Mouse (Mus musculus) CD4-positive, CD25-positive, alpha-beta regulatory T cell, adult 4 months (primary cell): ENCODE data around the gene Pno1. TPM values are rescaled to one million over a fixed set of nuclear protein-coding genes. Genes with fewer than 3 reads are reported as not detected.
"Not testable (repeated sequence)": the region's sequence is repeated elsewhere in the genome, so short reads cannot be mapped to it uniquely, and the experiment has no call there.

Experiments used
- ATAC-seq: one replicate; pipeline ENCODE4 v1.8.0; 2017
- polyA plus RNA-seq, 2 experiments: library from polyadenylated mRNA; unstranded; fragments of 100-300 nt; shearing (Covaris generic); gene quantifications; one replicate each; pipeline ENCODE4 v1.2.1; 2017

The Pno1 gene
- polyA plus RNA-seq: 10 to 100 TPM; 24.1 to 28.6 TPM

DNA sequence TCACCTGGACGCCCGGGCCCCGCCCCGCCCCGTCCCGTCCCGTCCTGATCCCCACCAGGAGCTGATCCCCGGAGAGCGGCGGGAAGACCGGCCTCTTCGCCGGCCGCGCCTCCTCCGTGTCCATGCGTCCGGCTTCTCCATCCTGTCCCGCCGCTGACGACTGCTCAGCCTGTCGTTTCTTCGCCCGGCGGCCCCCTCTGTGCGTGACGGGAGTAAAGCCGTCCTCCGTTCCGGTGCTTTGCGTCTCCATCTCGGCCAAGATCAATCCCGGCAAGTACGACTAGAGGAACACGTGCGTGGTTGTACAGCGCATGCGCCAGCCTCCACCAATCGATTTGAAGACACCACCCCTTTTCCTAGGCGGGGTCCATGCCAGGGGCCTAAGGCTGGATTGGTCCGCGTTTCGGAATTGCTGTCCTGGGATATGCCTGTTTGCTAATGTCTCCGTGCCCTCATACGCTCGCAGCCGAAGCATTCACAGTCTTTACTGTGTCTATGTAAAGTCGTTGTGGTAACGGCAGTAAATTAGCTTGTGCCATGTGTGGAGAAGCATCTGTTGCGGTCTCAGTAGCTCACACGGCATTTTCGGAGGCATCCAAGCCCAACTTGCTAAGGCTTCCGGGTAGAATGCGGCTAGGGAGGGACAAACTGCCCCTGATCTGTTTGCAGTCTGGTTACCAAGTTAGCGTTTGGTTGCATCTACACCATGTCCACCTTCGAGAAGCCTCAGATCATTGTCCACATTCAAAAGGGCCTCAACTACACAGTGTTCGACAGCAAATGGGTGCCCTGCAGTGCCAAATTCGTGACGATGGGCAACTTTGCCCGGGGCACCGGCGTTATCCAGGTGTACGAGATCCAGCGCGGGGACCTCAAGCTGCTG, at the start of gene Pno1:
Pno1 (minus strand) TSS at position 311 of the 883 bp plus-strand sequence.
- peak; percentile 91 for ATAC-seq

DNA sequence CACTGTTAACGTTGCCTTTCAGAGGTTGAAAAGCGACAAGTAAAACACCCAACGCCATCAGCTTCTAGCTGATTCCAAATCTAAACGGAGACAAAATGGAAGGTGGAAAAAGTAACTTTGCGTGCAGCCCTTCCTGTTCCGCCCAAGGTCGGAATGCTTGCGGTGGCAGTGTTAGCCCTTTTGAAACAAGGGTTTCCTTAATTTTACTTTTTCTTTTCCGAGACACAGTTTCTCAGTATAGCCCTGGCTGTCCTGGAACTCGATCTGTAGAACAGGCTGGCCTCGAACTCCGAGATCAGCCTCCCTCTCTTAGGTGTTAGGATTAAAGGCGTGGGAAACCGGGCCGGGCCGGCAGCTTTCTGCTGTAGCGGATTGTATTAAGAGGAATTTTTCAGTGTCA, 46.5 kb upstream of the Pno1 start:
- ATAC-seq: peak; percentile 74

DNA sequence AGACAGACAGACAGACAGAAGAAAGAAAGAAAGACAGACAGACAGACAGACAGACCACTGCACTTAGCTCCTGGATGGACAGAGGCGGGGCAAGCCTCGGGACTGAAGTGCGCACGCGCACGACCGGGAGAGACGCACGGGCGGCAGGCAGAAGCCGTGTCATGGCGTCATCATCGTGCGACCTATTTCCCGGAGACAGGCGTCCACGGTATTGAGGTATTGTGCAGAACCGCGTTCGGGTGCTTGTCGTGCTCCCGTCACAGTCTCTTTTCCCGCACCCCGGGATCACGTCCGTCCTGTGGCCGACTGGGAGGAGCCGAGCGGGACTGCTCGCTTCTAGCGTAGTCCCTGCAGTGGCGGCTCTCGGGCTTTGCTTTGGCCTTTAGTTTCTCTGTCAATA, 46.1 kb upstream of the Pno1 start, which contains the start of gene C1d:
C1d (plus strand) TSS at position 137 of the 400 bp plus-strand sequence.
- peak; percentile 81 for ATAC-seq

DNA sequence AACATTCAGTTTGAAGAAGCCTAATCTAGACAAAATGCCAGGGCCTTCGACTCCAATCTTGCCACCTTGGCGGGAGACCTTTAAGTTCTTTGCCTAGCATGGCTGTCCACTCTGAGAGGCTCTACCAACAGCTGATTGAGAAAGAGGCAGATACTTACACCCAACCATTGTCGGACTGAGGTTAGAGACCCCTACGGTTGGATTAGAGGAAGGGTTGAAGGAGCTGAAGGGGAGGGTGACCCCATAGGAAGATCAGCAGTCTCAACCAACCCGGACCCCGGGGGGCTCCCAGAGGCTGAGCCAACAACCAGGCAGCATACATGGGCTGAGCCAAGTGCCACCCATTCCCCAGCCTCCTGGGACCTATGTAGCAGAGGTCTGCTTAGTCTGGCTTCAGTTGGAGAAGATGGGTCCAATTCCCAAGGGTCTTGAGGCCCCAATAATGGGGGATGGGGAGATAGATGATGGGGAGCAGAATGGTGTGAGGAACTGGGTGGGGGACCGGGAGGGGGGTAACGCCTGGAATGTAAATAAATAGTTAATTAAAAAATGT, 45.5 kb upstream of the Pno1 start:
- ATAC-seq: no peak

DNA sequence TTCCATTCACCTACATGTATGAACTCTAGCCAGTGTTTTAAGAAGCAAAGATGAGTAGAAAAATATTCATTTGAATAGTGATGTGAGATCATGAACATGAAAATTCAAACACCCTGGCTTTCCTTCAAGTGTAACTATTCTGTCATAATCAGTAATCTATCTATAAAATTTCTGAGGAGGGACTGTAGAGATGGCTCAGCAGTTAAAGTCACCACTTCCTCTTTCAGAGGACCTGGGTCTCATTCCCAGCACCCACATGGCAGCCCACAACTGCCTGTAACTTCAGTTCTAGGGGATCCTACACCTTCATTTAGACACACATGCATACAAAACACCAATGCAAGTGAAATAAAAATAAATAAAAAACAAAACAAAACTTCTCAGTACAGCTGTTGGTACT, 37.3 kb upstream of the Pno1 start:
- ATAC-seq: no peak

DNA sequence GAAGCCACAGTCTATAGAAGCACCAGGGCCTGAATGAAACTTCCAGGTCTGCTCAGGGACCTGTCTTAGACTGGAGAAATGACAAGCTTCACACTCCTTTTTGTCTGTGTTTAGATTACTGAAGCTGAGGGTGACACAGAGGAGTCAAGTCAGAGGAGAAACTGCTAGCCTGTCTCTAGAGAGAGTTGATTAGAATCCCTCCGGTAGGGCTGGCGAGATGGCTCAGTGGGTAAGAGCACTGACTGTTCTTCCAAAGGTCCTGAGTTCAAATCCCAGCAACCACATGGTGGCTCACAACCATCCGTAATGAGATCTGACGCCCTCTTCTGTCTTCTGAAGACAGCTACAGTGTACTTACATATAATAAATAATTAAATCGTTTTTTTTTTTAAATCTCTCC, 27.2 kb upstream of the Pno1 start:
- not testable (repeated sequence) for ATAC-seq

DNA sequence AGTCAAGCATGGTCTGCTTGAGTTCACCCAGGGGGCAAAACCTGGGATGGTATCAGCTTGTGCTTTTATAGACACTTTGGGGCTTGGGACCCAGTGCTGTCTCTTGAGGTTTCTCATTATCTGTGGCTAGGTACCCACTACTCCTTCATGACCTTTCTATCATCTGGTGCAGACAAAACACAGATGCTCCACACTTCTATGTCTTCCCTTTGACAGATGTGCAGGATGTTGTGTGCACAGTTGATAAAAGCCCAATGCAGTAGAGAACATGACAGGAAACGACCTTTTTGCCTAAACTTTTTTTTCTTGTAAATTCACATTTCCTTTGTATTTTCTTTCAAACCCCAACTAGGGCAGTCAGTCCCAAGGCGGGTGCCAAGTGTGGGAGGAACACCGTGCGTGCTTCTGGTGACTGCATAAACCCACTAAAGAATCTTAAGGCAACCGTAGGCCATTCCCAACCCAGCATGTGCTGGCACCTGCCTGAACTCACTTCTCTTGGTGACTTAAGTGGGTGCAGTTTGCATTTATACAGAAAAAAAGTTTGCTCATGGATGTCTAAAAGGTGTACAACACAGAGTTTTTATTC, 25.2 kb upstream of the Pno1 start:
- peak; percentile 68 for ATAC-seq

DNA sequence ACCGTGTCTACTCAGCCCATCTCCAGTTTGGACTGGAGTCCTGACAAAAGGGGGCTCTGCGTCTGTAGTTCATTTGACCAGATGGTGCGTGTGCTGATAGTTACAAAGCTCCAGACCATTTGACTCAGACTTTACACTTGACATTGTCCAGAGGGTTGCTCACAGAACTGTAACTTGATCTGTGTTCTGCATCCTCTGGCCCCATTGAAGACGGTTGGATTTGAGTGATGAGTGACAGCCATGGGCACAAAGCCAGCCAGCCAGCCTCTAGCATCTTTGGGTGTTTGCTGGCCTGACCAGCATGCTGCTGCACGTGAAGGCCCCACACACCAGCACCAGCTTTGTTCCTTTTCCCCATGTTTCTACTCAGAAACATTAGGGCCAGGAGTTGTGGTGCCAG, 21.4 kb upstream of the Pno1 start:
- no peak for ATAC-seq

DNA sequence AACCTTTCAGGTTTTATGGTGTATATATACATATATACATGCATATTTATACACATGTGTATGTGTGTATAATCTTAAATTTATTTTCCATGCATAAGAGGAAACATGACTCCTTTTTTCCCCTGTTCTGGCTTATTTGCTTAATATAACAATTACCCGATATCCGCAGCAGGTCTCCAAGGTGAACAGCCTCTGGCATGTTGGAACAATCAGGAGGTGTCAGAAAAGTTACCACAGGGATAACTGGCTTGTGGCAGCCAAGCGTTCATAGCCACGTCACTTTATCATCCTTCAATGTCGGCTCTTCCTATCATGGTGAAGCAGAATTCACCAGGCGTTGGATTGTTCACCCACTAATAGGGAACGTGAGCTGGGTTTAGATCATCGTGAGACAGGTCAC, 9.8 kb upstream of the Pno1 start:
- no peak for ATAC-seq

DNA sequence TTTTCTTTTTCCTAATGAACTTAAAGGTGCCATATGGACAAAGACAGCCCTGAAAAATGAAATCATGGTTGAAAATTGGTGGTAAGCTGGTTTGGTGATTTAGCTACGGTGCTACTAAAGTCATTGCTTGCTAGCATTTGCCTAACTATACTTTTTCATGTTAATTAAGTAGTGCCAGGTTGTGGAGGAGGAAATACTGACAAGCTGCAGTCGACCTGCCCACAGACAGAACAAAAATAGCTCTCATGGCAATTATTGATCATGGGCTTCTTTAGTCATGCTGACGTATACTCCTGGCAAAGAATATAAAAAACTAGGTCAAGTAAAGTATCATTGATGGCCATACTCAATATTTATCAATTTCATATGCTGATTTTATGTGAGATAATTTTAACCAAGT, 4.1 kb upstream of the Pno1 start:
- no peak for ATAC-seq

DNA sequence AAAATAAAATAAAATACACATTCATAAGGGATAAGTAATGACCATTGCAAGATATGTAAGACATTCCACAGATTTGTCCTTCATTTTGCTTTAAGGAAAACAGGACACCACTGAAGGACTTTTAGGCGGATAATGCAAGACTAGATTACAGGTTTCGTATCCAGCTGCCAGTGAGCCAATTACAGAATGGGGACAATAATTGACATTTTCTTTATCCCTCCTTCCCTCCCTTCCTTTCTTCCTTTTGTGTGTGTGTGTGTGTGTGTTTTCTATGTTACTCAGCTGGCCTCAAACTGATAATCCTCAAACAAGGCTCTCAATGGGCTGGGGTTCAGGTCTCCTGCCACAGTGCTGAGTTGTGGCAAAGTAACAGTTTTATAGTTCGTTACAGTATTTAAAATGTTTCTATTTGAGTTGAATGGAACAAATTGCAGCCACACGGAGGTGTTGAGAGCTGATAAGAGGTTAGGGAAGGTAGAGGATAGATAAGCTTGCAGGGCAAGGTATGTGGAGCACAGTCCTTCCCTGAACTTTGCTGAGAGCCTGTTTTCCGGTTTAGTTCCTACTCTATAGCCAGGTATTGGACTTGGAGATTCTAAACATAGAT, 1.6 kb upstream of the Pno1 start:
- no peak for ATAC-seq

DNA sequence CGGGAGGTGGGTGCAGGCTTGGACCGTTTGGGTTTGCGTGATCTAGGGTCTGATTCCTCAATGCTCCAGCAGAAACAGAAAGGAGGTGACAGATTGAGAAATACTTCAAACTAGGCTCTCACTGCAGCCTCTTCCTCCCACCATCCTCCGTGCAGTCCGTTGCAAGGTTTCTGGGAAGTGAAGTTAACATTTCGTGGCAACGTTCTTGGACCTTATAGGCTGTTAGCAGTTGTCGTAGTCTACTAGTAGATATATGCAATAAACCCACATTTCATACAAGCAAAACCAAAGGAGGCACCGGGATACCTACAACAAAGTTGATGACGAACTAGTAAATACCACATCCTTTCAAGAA, 750 bp upstream of the Pno1 start:
- peak; percentile 12 for ATAC-seq

DNA sequence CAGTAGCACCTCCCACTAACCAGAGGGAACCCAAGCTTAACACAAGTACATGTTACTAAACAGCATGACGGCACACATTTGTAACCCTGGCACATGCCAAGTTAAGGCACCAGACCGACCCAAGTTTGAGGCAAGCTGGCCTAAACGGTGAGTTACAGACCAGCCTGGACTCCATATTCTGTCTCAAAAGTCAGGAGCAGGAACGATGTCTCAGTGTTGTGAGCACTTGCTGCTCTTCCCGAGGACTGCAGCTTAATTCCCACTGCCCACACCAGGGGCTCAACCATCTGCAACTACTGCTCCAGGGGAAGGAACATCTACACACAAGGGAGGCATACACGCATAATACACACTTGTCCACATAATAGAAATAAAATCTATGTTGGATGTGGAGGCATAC, 8.9 kb downstream of the Pno1 start:
- no peak for ATAC-seq

DNA sequence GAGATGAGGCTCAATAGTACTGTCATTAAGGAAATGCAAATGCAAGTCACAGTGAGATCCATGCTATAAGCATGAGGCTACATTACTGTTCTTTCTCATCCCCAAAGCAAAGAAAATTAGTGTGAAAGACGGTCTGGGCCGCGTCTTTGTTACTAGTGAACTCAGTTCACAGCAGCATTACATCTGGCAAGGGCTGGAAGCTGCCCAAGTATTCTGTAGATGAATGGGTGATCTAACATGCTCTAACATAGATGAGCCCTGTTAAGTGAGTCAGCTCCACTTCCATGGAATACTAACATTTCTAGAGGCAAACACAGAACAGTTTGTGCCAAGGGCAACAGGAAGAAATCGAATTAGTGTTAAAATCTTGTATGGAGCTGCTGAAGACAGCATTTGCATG, 10.4 kb downstream of the Pno1 start:
- ATAC-seq: no peak

DNA sequence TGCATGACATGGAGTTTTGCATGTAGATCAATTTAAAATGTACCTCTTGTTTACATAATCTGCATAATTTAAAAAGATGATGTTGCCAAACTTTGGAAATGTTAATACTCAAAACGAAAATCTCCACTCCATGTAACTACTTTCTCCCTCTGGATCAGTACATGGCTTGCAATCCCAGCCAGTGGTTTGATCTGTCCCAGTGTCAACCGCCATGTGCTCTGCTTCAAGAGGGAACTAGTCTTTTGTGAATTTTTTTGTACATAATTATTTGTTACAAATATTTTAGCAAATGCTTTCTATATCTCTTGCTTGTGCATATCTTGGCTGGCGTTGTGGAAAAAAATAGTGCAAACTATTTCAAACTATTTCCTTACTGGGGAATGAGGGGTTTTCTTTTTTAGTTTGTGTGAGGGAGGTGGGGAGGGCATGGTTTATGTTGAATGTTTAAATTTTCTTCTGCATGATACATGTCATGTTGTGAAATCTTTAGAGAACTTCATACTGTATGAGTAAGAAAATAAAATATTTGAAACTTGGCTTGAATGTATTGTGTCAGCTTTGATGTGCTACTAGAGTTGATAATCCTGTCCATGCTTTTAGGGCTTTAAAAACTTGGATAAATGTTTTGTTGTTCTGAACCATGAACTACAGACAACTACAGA, 11.4 kb downstream of the Pno1 start:
- ATAC-seq: no peak

DNA sequence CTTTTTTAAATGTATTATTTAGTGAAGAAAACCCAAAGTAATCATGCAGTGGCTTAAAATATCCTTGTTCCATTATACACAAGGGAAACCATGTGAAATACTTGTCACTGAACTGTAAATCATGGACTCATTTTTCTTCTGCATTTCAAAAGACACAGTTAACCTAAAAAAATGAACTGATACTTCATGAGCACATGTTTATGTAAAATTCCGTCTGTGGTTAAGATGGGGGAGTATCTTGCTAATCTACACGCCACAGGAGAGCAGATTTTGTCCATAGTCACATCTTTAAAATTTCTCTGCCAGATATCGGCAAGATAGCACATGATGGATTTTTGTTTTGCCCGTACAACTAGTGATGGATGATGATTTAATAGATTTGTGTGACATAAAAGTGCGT, 12.2 kb downstream of the Pno1 start:
- no peak for ATAC-seq

DNA sequence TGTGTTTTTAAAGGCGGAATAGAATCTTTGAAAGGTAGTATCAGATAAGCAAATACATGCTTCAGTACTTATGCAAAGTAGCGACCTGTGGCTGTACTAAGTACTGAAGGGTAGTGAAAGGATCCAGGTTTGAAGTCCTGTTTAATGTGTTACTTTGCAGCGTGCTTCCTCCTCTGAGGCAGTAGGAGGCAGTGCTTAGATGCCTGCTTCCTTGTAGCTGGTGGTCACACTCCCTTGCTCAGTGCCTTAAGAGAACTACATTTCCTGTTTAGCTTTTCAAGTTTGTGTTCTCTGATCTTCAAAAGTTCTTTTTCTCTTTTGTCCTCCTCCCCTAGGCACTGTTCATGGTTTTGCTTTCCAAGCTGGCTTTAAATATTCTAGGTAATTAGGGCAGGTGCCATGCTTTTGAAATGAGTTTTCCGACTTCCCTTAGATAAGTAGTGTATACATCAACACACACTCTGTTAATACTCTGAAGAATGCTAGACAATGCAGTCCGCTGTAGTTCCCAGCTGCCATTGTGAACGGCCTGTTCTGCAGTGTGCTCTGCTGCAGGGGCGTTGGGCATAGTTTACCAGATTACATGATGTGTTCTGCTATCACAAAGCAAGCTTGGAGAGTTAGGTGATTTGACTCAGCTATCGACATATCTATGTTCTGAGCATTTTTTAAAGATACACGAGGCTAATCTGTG, 19.1 kb downstream of the Pno1 start:
- ATAC-seq: peak; percentile 92

DNA sequence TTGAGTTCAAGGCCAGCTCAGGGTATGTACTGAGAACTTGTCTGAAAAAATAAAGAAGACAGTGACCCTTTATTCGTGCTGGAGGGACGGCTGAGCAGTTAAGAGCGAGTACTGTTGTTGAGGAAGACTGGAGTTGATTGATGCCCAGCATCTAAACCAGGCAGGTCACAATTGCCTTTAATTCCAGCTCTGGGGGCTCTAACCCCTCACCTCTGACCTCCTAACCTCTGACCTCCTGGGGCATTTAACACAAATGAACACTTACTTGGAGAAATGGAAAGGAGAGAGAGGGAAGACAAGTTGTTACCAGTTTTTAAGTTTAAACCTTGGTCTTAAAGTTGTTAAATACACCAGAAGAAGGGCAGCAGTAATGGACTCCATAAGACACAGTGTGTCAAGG, 22.6 kb downstream of the Pno1 start:
- ATAC-seq: no peak

DNA sequence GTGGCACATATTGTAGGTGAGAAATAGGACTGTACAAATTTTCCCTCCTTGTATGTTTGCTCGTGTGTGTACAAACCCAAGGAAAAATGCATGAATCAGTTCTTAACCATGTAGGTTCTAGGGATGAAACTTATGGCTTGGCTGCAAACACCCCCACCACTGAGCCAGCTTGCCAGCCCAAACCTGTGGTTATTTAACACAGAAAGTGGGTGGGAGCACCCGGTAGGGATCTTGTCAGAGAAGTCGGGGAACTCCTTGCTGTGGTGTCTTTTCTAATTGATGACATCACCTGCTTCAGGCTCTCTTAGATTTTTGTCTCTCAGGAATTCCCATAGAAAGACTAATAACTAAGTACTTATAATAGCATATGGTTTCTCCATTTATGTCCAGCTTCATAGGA, 23.7 kb downstream of the Pno1 start:
- ATAC-seq: no peak

DNA sequence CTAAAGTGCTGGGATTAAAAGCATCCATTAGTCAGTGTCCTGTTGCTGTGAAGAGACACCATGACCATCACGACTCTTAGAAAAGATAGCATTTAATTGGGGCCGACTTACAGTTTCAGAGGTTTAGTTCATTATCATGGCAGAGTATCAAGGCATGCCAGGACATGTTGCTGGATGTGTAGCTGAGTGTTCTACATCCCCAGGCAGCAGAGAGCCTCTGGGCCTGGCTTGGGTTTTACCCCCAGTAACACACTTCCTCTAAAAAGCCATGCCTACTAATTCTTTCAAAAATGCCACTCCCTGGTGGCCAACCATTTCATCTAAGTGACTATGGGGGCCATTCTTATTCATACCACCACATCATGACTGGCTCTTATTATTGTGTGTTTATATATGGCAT, 28.2 kb downstream of the Pno1 start:
- no peak for ATAC-seq

DNA sequence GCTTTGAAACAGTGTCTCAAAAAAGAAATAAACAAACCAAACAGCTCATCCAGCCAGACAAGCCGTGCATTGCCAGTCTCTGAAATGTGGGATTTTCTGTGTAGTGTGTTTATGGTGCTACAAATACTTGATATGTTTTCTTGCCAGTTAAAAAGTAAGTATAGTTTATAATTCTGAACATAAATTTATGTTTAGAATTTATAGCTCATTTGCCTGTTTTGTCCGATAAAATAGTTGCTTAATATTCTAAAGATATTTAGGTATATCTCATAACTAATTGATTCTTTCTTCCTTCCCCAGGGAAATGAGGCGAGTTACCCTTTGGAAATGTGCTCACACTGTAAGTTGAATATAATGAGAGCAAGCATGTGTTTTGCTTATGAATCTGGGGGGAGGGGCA, 29.6 kb downstream of the Pno1 start, which contains the start of gene Wdr92:
Wdr92 (plus strand) TSS at position 301 of the 400 bp plus-strand sequence.
- no peak for ATAC-seq

DNA sequence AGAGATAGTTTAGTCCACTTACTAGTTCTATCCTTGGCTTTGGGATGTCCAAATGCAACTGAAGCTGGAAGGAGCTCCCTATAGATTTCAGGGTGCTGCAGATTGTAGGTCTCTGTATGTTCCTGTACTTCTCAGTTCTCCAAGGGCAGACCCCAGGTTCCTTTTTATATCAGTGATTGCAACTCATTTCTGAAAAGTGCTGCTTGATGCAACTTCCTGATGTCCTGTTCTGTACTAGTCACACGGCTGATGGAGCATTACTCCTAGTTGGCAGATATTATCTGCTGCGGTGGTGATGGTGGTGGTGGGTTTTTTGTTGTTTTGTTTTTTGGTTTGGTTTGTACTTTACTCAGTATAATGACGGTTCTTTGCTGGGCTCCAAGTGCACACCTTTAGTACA, 30.6 kb downstream of the Pno1 start:
- no peak for ATAC-seq
